Mouse (Mus musculus) cerebellum, postnatal 25 days (tissue): ENCODE data around the gene Mtor.

ENCODE experiments used
- DNase-seq, 2 experiments: peaks; one replicate each; pipeline ENCODE4 v3.0.0; 2021; ENCODE audit warnings: mixed read lengths in 2 of 2

Mtor gene

GRCm38 (mm10) chr4:148601871-148602270 is 153.5 kb downstream of the Mtor start:
- DNase-seq: no peak

- DNase-seq: no peak
Observed at GRCm38 (mm10) chr4:148602357-148603120, 154.1 kb downstream of the Mtor start, which contains the start of gene Masp2. TSS of gene Masp2 (plus strand) at chr4:148602554.

- DNase-seq: no peak
Observed at GRCm38 (mm10) chr4:148603376-148604139, 155.1 kb downstream of the Mtor start.

- no peak for DNase-seq
Observed at GRCm38 (mm10) chr4:148604141-148604540, 155.7 kb downstream of the Mtor start.

- DNase-seq: peak; percentile 71 to 84
Observed at GRCm38 (mm10) chr4:148604541-148605165, 156.2 kb downstream of the Mtor start.
